Mouse (Mus musculus): ENCODE measurements around the gene Catsper1. TPM values are rescaled to one million over a fixed set of nuclear protein-coding genes. Genes with fewer than 3 reads are reported as not detected.

The Catsper1 gene
- polyA plus RNA-seq (2015; fragmentation: Nextera tagmentation; extraction: Ambion mirVana) = not detected in 2 replicates

DNA sequence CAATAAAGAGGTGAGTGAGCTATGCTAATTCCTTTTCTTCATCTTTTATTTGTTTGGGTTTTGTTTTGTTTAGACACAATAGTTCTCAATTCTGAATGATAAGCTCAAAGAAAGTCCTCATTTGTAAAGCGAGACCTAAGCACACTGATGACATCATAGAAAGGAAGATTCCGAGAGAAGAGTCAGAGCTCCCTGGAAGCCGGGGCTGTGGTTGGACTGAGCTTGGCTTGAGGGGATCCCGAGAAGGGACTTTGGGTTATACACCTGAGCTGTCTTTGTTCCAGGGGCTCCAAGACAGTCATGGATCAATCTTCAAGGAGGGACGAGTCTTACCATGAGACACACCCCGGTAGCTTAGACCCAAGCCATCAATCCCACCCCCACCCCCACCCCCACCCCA is at the start of gene Catsper1:
Gene Catsper1, plus strand, starts transcription at position 301 of the 400 bp plus-strand sequence.
- no peak for ATAC-seq
- H3K27ac ChIP-seq = no peak within 1 kb of the TSS
- no peaks in the 10 kb centered on the region for H3K4me1 ChIP-seq
- WGBS = 92% methylated on average over 6 of the region's 6 CpGs
- no peaks in the 10 kb centered on the region for H3K9me3 ChIP-seq (replicated peaks)
- no peaks in the 10 kb centered on the region for H3K27me3 ChIP-seq
- H3K9ac ChIP-seq = no peak within 1 kb of the TSS
- H3K4me2 ChIP-seq = no peak within 1 kb of the TSS
- H3K4me3 ChIP-seq = no peak within 1 kb of the TSS
- no peaks in the 10 kb centered on the region for H3K36me3 ChIP-seq (ENCODE audit: poor library complexity, severe bottlenecking)

DNA sequence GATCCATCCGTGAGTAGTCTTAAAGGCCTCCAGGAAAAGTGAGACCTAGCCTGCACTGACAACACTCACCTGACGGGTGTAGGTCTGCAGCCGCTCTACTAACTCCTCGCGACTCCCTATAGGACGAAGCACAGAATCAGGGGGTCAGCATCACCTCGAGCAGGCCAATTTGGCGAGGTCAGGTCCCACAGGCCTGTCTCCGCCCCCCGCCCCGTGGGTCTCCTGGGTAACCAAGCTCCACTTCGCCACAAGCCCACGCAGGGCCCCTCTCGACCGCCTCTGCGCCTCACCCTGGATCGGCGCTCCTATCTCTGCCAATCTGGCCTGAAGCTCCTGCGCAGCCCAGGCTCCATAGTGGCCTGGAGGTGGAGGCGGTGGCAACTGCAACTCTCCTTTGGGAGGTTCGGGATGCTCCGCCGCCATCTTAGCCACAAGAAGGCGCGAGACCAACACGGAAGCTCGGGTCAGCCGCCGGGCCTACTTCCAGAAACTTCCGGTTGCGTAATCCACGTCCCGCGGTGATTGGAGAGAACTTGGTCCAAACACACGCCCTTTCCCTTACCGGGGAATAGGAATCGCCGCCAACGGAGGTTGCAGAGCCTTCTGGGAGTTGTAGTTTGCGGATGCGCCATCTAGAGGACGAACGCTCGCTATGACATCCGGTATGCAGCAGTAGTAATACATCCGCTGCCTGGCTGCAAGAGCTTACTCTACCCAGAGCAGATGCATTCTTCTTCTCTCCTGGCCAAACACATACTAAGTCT is 40.4 kb upstream of the Catsper1 start, which contains the start of gene Sf3b2:
Gene Sf3b2, minus strand, starts transcription at position 484 of the 764 bp plus-strand sequence.
- peak within 1 kb of the TSS; percentile 89 for H3K4me2 ChIP-seq
- no peaks in the 10 kb centered on the region for H3K27me3 ChIP-seq
- ATAC-seq = peak; percentile 98
- peak within 1 kb of the TSS; percentile 89 for H3K4me3 ChIP-seq
- 0% methylated on average over 45 of the region's 46 CpGs for WGBS
- no peaks in the 10 kb centered on the region for H3K9me3 ChIP-seq (replicated peaks)
- peak within 1 kb of the TSS; percentile 88 for H3K9ac ChIP-seq
- peaks cover 37% of the 10 kb centered on the region for H3K36me3 ChIP-seq (ENCODE audit: poor library complexity, severe bottlenecking)
- peak within 1 kb of the TSS; percentile 88 for H3K27ac ChIP-seq
- peaks cover 42% of the 10 kb centered on the region for H3K4me1 ChIP-seq

DNA sequence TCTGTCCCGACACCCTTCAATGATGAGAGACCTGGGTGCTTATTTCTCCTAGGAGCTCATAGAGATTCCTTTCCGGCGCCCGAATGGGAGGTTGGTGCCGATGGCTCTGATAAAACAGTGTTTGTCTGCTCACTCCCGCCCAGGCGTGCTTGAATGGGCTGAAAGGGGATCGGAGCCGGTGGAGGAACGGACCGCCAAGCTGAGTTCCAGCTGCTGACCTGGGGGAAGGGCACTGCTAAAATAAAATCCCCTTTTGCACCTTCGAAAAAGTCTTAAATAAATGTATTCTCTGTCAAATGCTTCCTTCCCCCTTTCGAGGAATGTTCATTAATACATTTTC is 39.8 kb upstream of the Catsper1 start:
- H3K27ac ChIP-seq = peak overlapping the region; percentile 88
- H3K4me3 ChIP-seq = peak overlapping the region; percentile 89
- H3K4me2 ChIP-seq = peak overlapping the region; percentile 89
- H3K36me3 ChIP-seq (ENCODE audit: poor library complexity, severe bottlenecking) = peaks cover 32% of the 10 kb centered on the region
- H3K4me1 ChIP-seq = peaks cover 47% of the 10 kb centered on the region
- 7% methylated on average over 13 of the region's 13 CpGs for WGBS
- ATAC-seq = peak; percentile 46
- no peaks in the 10 kb centered on the region for H3K27me3 ChIP-seq
- peak overlapping the region; percentile 75 for H3K9ac ChIP-seq
- H3K9me3 ChIP-seq (replicated peaks) = no peaks in the 10 kb centered on the region

DNA sequence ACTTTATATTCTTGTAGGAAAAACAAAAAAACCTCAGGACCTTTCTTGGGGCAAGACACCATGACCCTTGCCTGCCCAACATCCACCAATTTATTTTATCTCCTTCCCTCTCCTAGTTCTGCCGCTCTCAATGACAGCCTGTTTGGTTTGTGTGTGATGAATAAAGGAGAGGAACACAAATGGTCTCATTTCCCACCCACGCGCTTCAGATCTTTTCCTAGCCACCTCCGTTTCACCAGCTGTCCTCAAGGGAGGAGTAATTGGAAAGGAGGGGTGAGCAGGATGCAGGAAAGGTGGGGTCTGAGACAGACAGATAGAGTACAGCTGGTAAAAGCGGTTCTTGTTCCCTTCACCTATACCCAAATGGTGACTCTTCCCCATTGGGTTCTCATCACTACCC is 38.9 kb upstream of the Catsper1 start:
- WGBS = 83% methylated on average over 5 of the region's 5 CpGs
- Histone ChIP-seq H3K9me3 (replicated peaks) (no peaks in the 10 kb centered on the region), H3K27me3 (no peaks in the 10 kb centered on the region), H3K27ac (no peak overlapping the region), H3K4me1 (peaks cover 48% of the 10 kb centered on the region), H3K4me2 (peak overlapping the region; percentile 89; the same call in 1 of the 2 replicates), H3K4me3 (no peak overlapping the region), H3K9ac (no peak overlapping the region), H3K36me3 (ENCODE audit: poor library complexity, severe bottlenecking) (peaks cover 22% of the 10 kb centered on the region)
- ATAC-seq = no peak

DNA sequence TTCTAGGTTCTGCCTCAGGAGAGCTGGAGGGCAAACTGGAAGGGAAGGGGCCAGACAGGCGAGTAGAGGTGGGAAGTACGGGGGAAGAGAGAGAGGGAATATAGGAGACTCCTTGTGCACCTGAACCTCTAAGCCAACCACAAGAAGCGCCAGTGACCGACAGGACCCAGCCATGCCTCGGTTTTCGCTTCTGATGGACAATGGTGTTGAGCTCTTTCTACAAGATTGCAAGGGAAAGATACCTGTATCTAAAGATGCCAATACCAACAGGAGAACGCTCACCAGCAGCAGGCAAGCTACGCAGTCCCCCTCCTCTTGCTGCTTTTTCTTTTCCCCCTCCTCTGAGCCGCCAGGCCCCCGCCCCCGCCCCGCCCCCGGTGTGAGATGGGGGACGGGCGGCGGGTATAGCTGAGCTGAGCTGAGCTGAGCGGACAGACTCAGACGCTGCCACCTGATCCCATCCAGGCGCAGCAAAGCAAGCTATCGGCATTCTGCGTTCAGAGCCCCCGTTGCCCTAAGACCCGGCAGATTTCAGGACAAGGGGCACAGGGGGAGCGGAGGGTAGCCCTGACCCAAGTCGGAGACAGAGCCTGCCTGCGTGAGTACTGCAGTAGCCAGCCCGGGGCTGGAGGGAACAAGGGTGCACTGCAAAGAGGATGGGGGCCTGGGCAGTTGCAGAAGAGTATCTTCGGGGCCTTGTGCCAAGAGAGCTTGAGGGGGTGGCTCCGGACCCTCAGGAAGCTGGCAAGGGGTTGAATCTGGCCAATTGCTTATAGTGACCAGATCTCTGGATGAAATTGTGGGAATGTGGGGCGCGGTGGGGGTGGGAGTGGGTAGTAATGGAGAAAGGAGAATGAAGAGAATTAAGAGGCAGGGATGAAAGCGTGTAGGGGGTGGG is 37.4 kb upstream of the Catsper1 start, which contains the start of gene Gal3st3:
Gene Gal3st3, plus strand, starts transcription at position 429 of the 898 bp plus-strand sequence.
- H3K27me3 ChIP-seq = no peaks in the 10 kb centered on the region
- peak within 1 kb of the TSS; percentile 63 for H3K4me3 ChIP-seq
- H3K9ac ChIP-seq = peak within 1 kb of the TSS; percentile 87
- peak within 1 kb of the TSS; percentile 74 for H3K27ac ChIP-seq
- H3K4me1 ChIP-seq = peaks cover 44% of the 10 kb centered on the region
- peak within 1 kb of the TSS; percentile 80 for H3K4me2 ChIP-seq
- H3K36me3 ChIP-seq (ENCODE audit: poor library complexity, severe bottlenecking) = peaks cover 17% of the 10 kb centered on the region
- peak; percentile 62 for ATAC-seq
- 5% methylated on average over 28 of the region's 32 CpGs for WGBS
- no peaks in the 10 kb centered on the region for H3K9me3 ChIP-seq (replicated peaks)

DNA sequence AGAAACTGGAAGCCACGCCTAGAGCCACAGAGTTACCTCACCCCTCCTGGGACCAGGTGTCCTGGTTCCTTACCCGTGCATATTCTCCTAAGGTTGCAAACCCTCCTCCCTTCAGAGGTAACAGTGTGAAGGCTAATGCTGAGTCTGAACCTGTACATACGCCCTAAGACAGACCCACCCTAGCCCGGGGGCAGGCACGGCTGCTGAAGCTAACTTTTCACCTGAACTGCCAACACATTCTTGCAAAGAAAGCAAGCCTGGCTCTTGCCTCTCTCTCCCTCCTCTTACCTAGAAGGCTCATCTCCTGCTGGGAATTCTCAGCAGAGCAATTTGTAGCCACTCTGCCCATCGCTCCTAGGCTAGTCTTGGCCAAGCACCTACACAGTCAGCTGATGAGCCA is 35.0 kb upstream of the Catsper1 start:
- peaks cover 31% of the 10 kb centered on the region for H3K4me1 ChIP-seq
- WGBS = 92% methylated on average over 6 of the region's 6 CpGs

DNA sequence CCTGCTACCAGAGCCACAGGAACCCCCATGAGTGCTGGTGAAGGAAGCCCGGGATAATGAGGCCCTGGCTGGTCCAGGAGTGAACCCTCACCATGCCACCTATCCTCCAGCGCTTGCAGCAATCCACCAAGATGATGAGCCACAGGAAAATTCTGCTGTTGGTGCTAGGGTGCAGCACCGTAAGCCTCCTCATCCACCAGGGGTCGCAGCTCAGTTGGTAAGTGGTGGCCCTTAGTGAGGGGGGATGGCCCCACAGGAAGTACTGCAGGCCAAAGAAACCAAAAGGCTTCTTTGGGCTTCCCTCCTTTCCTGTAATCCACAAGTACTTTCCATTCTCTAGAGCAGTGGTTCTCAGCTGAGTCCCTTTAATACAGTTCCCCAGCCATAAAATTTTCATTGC is 33.1 kb upstream of the Catsper1 start:
- H3K4me3 ChIP-seq = no peak overlapping the region
- H3K27ac ChIP-seq = no peak overlapping the region
- 25% methylated on average over 4 of the region's 4 CpGs for WGBS
- H3K4me2 ChIP-seq = no peak overlapping the region
- H3K9ac ChIP-seq = no peak overlapping the region
- H3K36me3 ChIP-seq (ENCODE audit: poor library complexity, severe bottlenecking) = peaks cover 49% of the 10 kb centered on the region
- peaks cover 6% of the 10 kb centered on the region for H3K9me3 ChIP-seq (replicated peaks)
- no peaks in the 10 kb centered on the region for H3K27me3 ChIP-seq
- ATAC-seq = no peak
- peaks cover 22% of the 10 kb centered on the region for H3K4me1 ChIP-seq

More for the DNA sequence above, 35.0 kb upstream of the Catsper1 start:
- no peaks in the 10 kb centered on the region for H3K27me3 ChIP-seq
- H3K4me2 ChIP-seq = no peak overlapping the region
- H3K4me3 ChIP-seq = no peak overlapping the region
- no peak overlapping the region for H3K27ac ChIP-seq
- ATAC-seq = no peak
- no peaks in the 10 kb centered on the region for H3K9me3 ChIP-seq (replicated peaks)
- H3K9ac ChIP-seq = peak overlapping the region; percentile 34; the same call in 1 of the 2 replicates
- peaks cover 31% of the 10 kb centered on the region for H3K36me3 ChIP-seq (ENCODE audit: poor library complexity, severe bottlenecking)

DNA sequence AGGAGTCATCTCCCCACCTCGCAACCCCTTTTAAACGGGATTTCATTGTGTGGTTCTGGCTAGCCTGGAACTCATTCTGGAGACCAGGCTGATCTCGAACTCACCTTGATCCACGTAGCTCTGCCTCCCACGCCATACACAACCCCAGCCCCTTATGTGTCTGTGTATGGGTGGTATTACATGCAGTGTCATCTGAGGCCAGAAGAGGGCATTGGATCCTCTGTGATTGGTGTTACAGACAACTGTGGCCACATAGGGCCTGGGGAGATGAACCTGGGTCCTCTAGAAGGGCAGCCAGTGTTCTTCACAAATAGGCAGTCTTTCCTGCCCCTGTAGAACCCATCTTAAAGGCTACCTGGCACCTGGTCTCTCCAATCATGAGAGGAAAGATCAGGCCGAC is 29.3 kb upstream of the Catsper1 start:
- no peaks in the 10 kb centered on the region for H3K27me3 ChIP-seq
- no peak overlapping the region for H3K4me2 ChIP-seq
- H3K9ac ChIP-seq = no peak overlapping the region
- H3K27ac ChIP-seq = no peak overlapping the region
- 88% methylated on average over 6 of the region's 6 CpGs for WGBS
- peaks cover 57% of the 10 kb centered on the region for H3K36me3 ChIP-seq (ENCODE audit: poor library complexity, severe bottlenecking)
- H3K4me3 ChIP-seq = no peak overlapping the region
- H3K9me3 ChIP-seq (replicated peaks) = peaks cover 9% of the 10 kb centered on the region
- no peak for ATAC-seq
- no peaks in the 10 kb centered on the region for H3K4me1 ChIP-seq

DNA sequence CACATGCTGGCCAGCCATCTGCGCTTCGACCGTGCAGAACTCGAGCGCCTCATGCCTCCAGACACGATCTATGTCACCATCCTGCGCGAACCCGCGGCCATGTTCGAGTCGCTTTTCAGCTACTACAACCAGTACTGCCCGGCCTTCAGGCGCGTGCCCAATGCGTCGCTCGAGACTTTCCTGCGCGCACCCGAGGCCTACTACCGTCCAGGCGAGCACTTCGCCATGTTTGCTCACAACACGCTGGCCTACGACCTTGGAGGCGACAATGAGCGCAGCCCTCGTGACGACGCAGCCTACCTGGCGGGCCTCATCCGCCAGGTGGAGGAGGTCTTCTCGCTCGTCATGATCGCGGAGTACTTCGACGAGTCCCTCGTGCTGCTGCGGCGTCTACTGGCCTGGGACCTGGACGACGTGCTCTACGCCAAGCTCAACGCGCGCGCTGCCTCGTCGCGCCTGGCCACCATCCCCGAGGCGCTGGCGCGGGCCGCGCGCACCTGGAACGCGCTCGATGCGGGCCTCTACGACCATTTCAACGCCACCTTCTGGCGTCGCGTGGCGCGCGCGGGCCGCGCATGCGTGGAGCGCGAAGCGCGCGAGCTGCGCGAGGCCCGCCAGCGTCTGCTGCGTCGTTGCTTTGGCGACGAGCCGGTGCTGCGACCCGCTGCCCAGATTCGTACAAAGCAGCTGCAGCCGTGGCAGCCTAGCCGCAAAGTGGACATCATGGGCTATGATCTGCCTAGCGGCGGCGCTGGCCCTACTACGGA is 28.4 kb upstream of the Catsper1 start:
- peaks cover 57% of the 10 kb centered on the region for H3K36me3 ChIP-seq (ENCODE audit: poor library complexity, severe bottlenecking)
- no peak for ATAC-seq
- peak overlapping the region; percentile 7; the same call in 1 of the 2 replicates for H3K4me3 ChIP-seq

DNA sequence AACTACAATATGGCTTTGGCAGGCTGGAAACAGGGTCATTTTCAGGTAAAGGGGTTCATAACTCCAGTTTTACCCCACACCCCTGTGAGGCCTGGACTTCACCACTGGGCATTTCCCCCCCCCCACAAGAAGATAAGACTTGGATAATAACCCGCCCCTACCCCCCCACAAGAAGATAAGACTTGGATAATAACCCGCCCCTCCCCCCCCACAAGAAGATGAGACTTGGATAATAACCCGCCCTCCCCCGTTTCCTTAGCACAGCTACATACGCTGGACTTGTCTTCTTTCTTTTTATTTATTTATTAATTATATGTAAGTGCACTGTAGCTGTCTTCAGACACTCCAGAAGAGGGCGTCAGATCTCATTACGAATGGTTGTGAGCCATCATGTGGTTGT is 26.5 kb upstream of the Catsper1 start:
- no peaks in the 10 kb centered on the region for H3K27me3 ChIP-seq
- H3K27ac ChIP-seq = no peak overlapping the region
- H3K4me2 ChIP-seq = no peak overlapping the region
- no peak overlapping the region for H3K4me3 ChIP-seq
- no peak for ATAC-seq
- H3K9ac ChIP-seq = no peak overlapping the region
- H3K4me1 ChIP-seq = no peaks in the 10 kb centered on the region
- H3K36me3 ChIP-seq (ENCODE audit: poor library complexity, severe bottlenecking) = peaks cover 40% of the 10 kb centered on the region
- H3K9me3 ChIP-seq (replicated peaks) = peaks cover 9% of the 10 kb centered on the region
- 83% methylated on average over 7 of the region's 7 CpGs for WGBS

More for the DNA sequence above, 28.4 kb upstream of the Catsper1 start:
- Histone ChIP-seq H3K4me2 (peak overlapping the region; percentile 38), H3K4me1 (no peaks in the 10 kb centered on the region), H3K27ac (no peak overlapping the region), H3K27me3 (no peaks in the 10 kb centered on the region), H3K9me3 (replicated peaks) (peaks cover 9% of the 10 kb centered on the region), H3K9ac (no peak overlapping the region)
- 46% methylated on average over 97 of the region's 98 CpGs for WGBS

DNA sequence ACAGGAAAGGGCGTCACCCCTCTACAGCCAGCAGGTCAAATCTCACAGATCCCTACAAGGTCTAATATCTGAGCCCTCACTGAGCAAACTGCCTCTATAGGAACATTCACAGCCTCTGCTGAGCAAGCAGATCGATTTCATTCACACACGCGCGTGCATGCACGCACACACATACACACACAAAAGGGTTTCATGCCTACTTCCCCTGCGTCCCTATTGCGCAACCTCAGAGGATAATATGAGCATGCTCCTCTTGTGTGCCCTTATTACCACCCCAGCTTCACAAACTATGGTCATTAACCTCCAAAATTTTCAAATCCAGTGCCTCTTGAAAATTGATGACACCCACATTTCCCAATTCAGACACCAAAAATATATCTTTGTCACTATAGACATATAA is 22.4 kb upstream of the Catsper1 start:
- H3K36me3 ChIP-seq (ENCODE audit: poor library complexity, severe bottlenecking) = peaks cover under 1% of the 10 kb centered on the region; the same call in 1 of the 2 replicates
- no peak overlapping the region for H3K4me3 ChIP-seq
- 88% methylated on average over 8 of the region's 8 CpGs for WGBS
- H3K4me1 ChIP-seq = no peaks in the 10 kb centered on the region
- no peak for ATAC-seq
- H3K9ac ChIP-seq = no peak overlapping the region
- H3K4me2 ChIP-seq = no peak overlapping the region
- no peaks in the 10 kb centered on the region for H3K27me3 ChIP-seq
- peaks cover 10% of the 10 kb centered on the region; the same call in 1 of the 2 replicates for H3K9me3 ChIP-seq (replicated peaks)
- H3K27ac ChIP-seq = no peak overlapping the region
